Mouse (Mus musculus) bone marrow, adult 2 months (tissue): ENCODE results near the gene Gcnt3.

ENCODE experiments used
- CTCF ChIP-seq: fragments of 200-500 bp; IDR thresholded peaks from 2 replicates; pipeline ENCODE4 v1.5.1; 2011; ENCODE audit warnings: low read length, control low read depth; ENCODE audit not compliant: control insufficient read depth, insufficient read depth
- POLR2A ChIP-seq: fragments of 200-500 bp; IDR thresholded peaks from 2 replicates; pipeline ENCODE4 v1.6.1; 2011; ENCODE audit warnings: low read depth, mild to moderate bottlenecking, control low read depth, low read length, borderline replicate concordance; ENCODE audit not compliant: control insufficient read depth

GRCm38 (mm10) chr9:70077170-70077569 lies 39.3 kb upstream of the Gcnt3 start:
- TF ChIP-seq CTCF (no peak), POLR2A (no peak)
